ENCODE assay signal across 7 mouse cellular contexts in the genomic region with DNA sequence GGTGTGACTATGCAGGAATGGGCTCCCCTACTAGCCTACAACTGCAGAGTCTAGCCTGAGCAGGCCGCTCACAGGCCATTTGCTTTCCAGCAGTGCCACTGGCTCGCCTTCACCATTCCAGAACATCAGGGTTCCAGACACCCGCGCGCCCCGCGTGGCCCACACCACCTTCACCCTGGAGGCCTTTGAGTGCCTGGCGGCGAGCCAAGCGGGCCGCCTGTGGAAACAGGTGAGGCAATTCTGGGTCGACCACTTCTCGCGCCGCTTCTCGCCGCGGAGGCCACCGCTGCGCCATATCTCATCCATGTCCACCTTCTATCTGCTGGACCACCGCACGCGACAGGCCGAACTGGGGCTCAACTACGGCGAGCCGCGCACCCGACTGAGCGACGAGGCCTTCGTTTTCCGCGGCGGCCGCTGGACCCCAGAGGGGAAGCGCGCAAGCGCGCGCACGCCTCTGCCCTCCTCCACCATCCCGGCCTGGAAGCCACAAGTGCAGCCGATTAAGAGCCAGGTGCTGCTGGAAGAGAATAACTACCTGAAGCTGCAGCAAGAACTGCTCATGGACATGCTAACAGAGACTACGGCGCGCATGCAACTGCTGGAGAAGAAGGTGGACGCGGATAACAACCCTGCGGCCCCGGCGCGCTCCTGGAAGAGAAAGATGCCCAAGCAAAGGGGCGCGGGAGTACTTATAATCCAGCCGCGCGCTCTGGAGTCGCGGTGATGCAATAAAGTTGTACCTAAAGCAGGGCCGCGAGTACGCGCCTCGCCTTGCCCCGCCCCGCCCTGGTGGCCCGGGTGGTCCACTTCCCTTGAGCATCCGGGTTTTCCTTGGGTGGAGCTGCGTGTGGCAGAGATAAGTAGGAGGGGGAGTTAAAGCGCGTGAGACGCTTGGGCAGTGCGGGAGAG. TPM values are rescaled to one million over a fixed set of nuclear protein-coding genes. Genes with fewer than 3 reads are reported as not detected.
DNase-seq lines count a peak whose midpoint lies in the region; ATAC-seq lines count a peak whose summit lies in the region.

No protein-coding gene starts in this region.

- peak overlapping the region; percentile 49 for H3K4me3 ChIP-seq in hindbrain, embryonic 15.5 days
- peak overlapping the region; percentile 40 for H3K4me3 ChIP-seq in macrophage (ENCODE audit: inconsistent target)

- H3K79me2 ChIP-seq in macrophage (ENCODE audit: inconsistent target) = no peaks in the 10 kb centered on the region

- peak overlapping the region; percentile 74 for H3K9ac ChIP-seq in hindbrain, embryonic 15.5 days

- peak; percentile 80 for ATAC-seq in frontal cortex, adult (ENCODE audit: low TSS enrichment)
- ATAC-seq in hindbrain, embryonic 15.5 days (ENCODE audit: low FRiP score, low read depth) = peak; percentile 84

- peak; percentile 92 for DNase-seq in ZHBTc4 (ENCODE audit: low read depth, low spot score)
- peak; percentile 53 for DNase-seq in cerebellum, adult 8-10 months
- DNase-seq in left cerebral cortex, postnatal 10 days (ENCODE audit: extremely low spot score in 1 of 2, low spot score in 2 of 2) = peak; percentile 56 to 84
- peak; percentile 70 for DNase-seq in right cerebral cortex, postnatal 25 days

- no peaks in the 10 kb centered on the region for H3K27me3 ChIP-seq in hindbrain, embryonic 15.5 days

- H3K36me3 ChIP-seq in hindbrain, embryonic 15.5 days = no peaks in the 10 kb centered on the region
- no peaks in the 10 kb centered on the region for H3K36me3 ChIP-seq in macrophage (ENCODE audit: inconsistent target)

- H3K27ac ChIP-seq in hindbrain, embryonic 15.5 days (replicated peaks) = peak overlapping the region; percentile 79
- no peak overlapping the region for H3K27ac ChIP-seq in macrophage

- WGBS in hindbrain, embryonic 15.5 days = 2% methylated on average over 73 of the region's 74 CpGs
- WGBS in macrophage (ENCODE audit: missing documents) = 6% methylated on average over 68 of the region's 74 CpGs

- H3K4me1 ChIP-seq in hindbrain, embryonic 15.5 days (replicated peaks) = peaks cover 12% of the 10 kb centered on the region; the same call in 1 of the 2 replicates

- intact Hi-C loops in left cerebral cortex, postnatal 10 days (cut with DNase I) = no loop called here

- H3K4me2 ChIP-seq in hindbrain, embryonic 15.5 days = peak overlapping the region; percentile 96

- no peaks in the 10 kb centered on the region for H3K9me3 ChIP-seq in hindbrain, embryonic 15.5 days

RNA-seq across cellular contexts. Expression of a gene that starts 4.9 kb away (rescaled TPM):
- 1.1 and 1.8 TPM in 2 replicates for polyA plus RNA-seq in hindbrain, embryonic 15.5 days (2015; fragmentation: Nextera tagmentation; extraction: Ambion mirVana)
- total RNA-seq in left cerebral cortex, postnatal 10 days (2021) = not detected
- not detected for total RNA-seq in macrophage (2018; cell fraction: chromatin; rRNA removed)
- not detected for total RNA-seq in macrophage (2018; cell fraction: cytosol; rRNA removed)
- not detected for total RNA-seq in macrophage (2018; cell fraction: nucleus; rRNA removed)
- polyA plus RNA-seq in macrophage (2018) = not detected in 3 replicates

RNA-seq across cellular contexts. Expression of a gene that starts 17.6 kb away (rescaled TPM):
- 418 and 450 TPM in 2 replicates for polyA plus RNA-seq in hindbrain, embryonic 15.5 days (2015; fragmentation: Nextera tagmentation; extraction: Ambion mirVana)
- 100 to 1,000 TPM; 242 to 260 TPM for total RNA-seq in left cerebral cortex, postnatal 10 days (2021)
- 1,000 to 10,000 TPM in 10 of 26 experiments, 100 to 1,000 TPM in 16; 605 to 1,348 (median 957) TPM for total RNA-seq in macrophage (2018; cell fraction: chromatin; rRNA removed)
- 10 to 100 TPM; 37.2 to 89.7 (median 55.3) TPM for total RNA-seq in macrophage (2018; cell fraction: cytosol; rRNA removed)
- total RNA-seq in macrophage (2018; cell fraction: nucleus; rRNA removed) = 1,000 to 10,000 TPM in 1 of 26 experiments, 100 to 1,000 TPM in 25; 343 to 1,018 (median 635) TPM
- 98.4 to 136 TPM (median 136 TPM) in 3 replicates for polyA plus RNA-seq in macrophage (2018)

RNA-seq across cellular contexts. Expression of a gene that starts 33.7 kb away (rescaled TPM):
- polyA plus RNA-seq in hindbrain, embryonic 15.5 days (2015; fragmentation: Nextera tagmentation; extraction: Ambion mirVana) = 281 and 284 TPM in 2 replicates
- 100 to 1,000 TPM; 375 to 412 TPM for total RNA-seq in left cerebral cortex, postnatal 10 days (2021)
- 100 to 1,000 TPM in 24 of 26 experiments, 10 to 100 TPM in 2; 86.0 to 180 (median 131) TPM for total RNA-seq in macrophage (2018; cell fraction: chromatin; rRNA removed)
- 100 to 1,000 TPM; 290 to 579 (median 440) TPM for total RNA-seq in macrophage (2018; cell fraction: cytosol; rRNA removed)
- total RNA-seq in macrophage (2018; cell fraction: nucleus; rRNA removed) = 100 to 1,000 TPM; 153 to 807 (median 584) TPM
- polyA plus RNA-seq in macrophage (2018) = 353 to 731 TPM (median 370 TPM) in 3 replicates
